Mouse (Mus musculus) megakaryocyte, embryonic 14.5 days (primary cell): ENCODE results near the gene Srsf10.

Experiments used
- FLI1 ChIP-seq: IDR thresholded peaks from 2 replicates; pipeline ENCODE4 v1.6.1; 2012; ENCODE audit warnings: low read length, inconsistent platforms, mixed read lengths
- GATA1 ChIP-seq: IDR thresholded peaks from 3 replicates; pipeline ENCODE4 v1.6.1; 2012; ENCODE audit warnings: mixed read lengths, low read length, inconsistent platforms, borderline replicate concordance

DNA sequence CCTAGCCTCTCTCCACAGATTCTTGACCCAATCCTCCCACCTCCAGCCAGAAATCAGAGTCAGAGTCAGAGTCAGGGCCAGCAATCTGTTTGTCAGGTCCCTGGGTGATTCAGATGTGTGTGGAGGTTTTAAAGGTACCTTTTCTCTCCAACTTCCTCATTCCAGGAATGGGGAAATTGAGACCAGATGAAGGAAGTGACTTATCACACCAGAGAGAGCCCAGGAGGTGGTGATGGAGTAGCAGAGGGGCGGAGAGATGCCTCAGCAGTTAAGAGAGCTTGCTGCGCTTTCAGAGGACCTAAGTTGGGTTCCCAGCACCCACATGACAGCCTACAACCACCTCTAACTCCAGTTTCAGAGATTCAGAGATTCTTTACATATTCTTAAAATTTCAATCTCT is 36.0 kb downstream of the Srsf10 start:
- TF ChIP-seq FLI1: no peak
- no peak for TF ChIP-seq GATA1
